Mouse (Mus musculus) spleen, adult 2 months (tissue): ENCODE measurements around the gene Emcn.

Experiments used
- CTCF ChIP-seq: fragments of 200-500 bp; IDR thresholded peaks from 2 replicates; pipeline ENCODE4 v1.5.1; 2011; ENCODE audit warnings: mild to moderate bottlenecking, inconsistent platforms; ENCODE audit not compliant: insufficient read depth, insufficient read length, insufficient replicate concordance; ENCODE audit errors: extremely low read depth
- POLR2A ChIP-seq: fragments of 200-500 bp; IDR thresholded peaks from 2 replicates; pipeline ENCODE4 v1.6.1; 2011; ENCODE audit warnings: low read depth, low read length, inconsistent platforms

- TF ChIP-seq CTCF (no peak), POLR2A (no peak)
Measured at GRCm38 (mm10) chr3:137302804-137303203, 38.1 kb upstream of the Emcn start.
